Mouse (Mus musculus): Measurements from ENCODE around the gene Pla1a.

Gene Pla1a

DNA sequence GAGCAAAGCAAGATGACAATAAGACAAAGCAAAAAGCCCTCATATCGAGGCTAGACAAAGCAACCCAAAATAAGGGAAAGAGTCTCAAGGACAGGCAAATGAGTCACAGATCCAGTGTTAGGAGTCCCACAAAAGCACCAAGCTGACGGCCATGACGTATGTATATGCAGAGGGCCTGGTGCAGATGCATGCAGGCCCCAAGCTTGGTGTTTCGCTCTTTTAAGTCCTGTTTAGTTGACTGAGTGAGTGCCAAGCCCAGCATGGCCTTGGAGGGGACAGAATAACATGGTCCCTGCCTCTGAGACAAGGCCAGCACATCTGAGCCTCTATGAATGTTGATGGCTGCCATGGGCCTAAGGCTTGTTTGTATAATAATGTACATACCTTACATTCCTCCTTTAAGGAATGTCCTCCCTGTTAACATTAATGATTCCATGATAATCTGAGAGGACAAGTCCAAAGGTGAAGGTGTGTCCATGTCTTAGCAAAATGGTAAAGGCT is 1.4 kb upstream of the Pla1a start:
- in situ Hi-C loops (cut with MboI, MseI), result no loop called here

DNA sequence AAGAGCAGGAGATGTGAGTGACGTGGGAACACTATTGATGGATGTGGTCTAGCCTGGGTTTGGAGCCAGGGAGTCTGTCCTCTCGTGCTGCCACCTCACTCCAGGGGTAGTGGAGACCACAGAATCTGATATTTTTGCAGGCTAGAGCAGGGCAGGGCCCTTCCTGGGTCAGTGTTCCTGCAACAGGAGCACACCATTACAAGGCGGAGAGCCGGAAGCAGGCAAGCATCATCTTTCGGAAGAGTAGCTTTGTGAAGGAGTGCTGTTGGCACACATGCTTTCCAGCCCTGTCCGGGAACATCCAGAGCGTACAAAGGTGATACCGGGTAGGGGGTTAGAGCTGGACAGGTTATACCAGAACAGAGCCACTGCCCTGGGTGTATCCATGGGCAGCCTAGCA is 569 bp upstream of the Pla1a start:
- in situ Hi-C loops (cut with MboI, MseI), result no loop called here

DNA sequence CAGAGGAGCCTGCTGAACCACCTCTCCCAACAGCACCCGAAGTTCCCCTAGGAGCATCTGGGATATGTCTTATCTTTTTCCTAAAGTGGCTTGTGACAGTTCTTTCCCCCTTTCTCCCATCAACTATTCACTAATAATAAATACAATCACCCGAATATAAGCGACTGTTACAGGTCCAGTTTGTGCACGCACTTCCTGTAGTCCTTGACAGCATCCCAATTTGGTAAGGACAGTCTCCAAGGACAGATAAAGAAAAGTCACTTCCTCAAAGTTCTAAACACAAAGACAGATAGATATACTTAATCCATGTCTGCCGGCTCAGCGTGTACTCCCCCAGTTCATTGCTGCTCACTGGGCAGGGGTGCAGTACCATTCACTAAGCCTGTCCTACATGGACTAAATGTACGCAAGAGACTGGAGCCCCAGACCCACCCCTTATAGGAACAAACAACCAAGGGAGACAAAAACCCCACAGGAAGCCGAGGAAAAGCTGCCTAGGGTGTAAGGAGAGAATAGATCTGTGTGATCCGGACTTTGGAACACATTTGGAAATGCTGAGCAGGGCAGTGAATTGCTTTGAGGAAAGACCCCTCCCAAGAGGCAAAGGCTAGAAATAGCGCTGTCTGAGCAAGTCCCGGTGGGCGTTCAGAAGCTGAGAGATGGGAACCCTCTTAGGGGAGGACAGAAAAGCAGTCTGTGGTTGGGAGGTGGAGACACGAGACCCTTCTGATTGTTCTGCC is 1.3 kb downstream of the Pla1a start:
- in situ Hi-C loops (cut with MboI, MseI), result no loop called here

DNA sequence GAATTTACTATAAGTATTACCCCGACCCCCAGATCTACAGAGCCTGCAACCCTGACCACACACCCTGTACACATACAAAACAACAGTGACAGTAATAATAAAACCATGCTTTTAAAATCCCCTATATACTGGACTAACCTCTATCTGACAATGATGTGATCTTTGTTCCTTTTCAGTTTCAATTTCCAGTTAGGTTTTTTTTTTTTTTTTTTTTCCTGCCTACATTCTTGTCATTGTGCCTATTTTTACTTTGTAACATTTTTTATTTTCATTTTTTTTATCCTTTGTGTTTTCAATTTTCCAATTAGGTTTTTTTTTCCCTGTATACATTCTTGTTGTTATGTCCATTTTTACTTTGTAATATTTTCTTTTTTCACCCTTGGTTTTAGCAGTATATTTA is 7.1 kb downstream of the Pla1a start:
- in situ Hi-C loops (cut with MboI, MseI), result loop anchor here (5.0 kb wide), 1 partner anchor 58 kb away; no protein-coding TSS in a partner anchor

DNA sequence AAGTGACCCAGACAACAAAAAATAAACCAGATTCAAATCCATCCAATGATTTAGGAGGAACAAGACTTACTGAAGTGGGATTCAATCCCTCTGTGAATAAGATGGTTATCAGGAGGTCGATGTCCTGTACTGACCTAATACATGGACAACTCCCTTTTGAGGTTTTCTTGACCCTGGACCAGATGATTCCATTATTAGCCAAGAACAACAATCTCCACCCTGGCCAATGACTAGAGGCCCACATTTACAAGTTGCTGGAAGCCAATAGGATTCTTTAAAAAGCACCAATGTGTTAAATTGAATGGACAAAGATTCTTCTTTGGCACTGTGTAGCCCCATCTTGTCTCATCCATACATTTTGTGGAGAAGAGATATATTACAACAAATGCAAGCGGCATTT is 7.6 kb downstream of the Pla1a start:
- in situ Hi-C loops (cut with MboI, MseI), result loop anchor here (5.0 kb wide), 1 partner anchor 58 kb away; no protein-coding TSS in a partner anchor

DNA sequence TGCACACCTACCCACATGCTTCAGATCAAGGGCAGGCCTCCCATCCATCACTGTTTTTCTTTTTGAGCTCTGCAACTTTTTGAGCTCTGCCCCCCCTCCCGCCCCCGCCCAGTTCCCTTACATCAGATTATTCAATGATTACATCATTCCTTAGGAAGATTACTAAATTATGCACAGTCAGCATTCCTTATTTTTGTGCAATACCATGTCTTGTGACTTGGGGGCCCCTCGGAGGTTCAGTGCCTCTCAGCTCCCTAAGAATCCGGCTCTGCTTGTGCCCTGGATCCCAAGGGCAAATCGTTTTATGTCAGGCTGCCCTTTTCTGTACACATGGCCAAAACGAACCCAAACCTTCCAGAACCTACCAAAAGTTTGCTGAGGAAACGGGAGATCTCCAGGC is 18.0 kb downstream of the Pla1a start:
- in situ Hi-C loops (cut with MboI, MseI), result loop anchor here (5.0 kb wide), 1 partner anchor 32 kb away; no protein-coding TSS in a partner anchor

DNA sequence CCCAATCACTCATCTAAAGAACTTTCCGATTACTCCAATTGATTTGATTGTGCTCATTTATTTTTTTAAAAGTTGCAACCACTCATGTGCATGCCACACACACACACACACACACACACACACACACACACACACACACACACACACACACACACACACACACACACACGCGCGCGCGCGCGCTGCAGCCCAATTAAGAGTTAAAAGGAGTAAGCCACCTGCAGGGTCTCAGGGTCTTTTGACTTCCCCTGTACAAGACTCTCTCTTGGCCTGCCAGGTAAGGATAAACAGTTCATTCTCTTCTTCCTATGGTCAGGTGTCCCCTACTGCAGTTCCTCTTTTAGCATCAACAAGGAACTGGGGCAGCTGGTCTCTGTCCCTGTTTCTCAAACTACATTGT is 24.5 kb downstream of the Pla1a start:
- in situ Hi-C loops (cut with MboI, MseI), result no loop called here

DNA sequence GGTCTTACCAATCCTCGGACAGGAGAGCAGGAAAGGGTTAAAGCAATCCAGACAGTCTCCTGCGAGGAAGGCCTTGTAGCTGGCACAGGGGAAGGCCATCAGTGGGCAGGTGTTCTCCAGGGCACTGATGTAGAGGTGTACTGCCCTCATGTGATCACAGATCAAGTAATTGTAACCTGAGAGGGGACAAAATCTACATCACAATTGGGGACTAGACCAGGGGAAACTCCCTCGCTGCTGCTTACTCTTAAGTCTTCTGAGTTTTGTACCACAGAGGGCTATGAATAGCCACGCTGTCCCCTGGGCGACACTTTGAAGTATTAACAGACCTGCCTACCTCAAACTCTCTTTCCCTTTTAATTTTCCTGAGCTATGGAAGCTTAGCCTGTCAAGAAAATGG is 25.4 kb downstream of the Pla1a start:
- in situ Hi-C loops (cut with MboI, MseI), result no loop called here

DNA sequence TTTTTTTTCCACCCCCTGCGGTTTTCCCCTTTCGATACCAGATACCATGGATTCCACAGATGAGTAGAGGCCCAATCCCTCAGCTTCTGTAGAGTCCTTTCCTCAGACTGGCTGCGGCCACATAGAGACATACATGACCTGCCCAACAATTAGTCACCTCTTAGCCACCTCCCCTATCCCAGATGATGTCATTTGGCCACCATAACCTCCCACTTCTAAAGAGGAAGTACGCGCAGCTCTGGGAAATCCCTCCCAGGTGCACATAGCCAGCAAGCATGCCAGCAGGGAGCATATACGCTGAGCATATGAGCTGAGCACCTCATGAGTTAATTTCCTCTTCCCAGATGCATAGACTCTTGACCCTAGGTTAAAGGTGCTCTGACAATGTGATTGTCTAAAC is 26.2 kb downstream of the Pla1a start:
- in situ Hi-C loops (cut with MboI, MseI), result no loop called here

DNA sequence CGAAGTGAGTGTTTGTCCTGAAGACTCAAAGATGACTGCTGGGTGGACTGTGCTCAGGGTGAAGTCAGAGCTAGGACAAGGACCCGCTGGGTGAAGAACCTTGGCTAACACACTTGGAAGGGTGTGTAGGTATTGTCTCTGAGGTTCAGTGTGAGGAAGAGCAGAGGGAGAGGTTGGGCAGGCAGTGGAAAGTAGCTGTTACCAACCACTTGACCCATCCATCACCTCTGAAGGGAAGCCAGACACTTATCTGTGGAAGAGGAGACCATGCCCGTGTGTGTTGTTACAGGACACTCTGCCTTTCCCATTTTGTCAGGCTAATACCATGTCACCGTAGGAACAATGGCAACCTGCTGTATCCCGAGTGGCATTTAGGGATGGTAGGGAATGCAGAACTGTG is 26.7 kb downstream of the Pla1a start:
- in situ Hi-C loops (cut with MboI, MseI), result no loop called here

DNA sequence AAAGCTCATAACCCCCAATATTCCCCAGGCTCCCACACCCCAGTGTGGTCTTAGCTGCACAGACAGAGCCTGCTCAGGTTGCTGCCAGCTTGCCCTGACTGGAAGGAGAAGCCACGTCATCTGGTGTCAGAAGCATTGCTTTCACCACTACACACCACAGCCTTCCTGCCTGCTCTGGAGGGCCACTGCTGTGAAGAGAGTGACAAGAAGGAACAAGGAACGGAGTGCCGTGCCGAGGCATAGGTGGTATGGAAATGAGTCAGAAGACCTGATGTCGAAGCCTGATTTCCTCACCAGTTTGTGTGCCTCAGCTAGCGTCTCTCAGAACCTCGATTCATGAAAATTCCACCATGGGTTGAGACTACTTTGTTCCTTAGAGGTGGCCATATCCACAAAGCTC is 29.3 kb downstream of the Pla1a start:
- in situ Hi-C loops (cut with MboI, MseI), result no loop called here

DNA sequence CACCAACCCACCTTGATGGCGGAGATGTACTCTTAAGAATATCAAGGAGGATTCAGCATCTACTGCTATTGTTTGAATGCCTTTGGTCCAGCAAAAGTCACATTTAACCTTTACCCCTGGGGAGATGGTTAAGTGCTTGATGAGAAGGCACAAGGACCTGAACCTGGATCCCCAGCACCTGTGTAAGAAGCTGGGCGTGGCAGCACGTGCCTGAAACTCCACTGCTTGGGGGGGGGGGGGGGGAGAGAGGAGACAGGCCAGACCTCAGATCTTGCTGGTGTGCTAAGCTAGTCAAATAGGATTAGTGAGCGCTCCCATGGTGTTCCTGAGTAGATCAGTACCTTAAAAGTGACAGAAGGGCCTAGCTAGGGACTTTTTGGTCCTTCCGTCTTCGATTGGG is 31.5 kb downstream of the Pla1a start:
- in situ Hi-C loops (cut with MboI, MseI), result no loop called here

DNA sequence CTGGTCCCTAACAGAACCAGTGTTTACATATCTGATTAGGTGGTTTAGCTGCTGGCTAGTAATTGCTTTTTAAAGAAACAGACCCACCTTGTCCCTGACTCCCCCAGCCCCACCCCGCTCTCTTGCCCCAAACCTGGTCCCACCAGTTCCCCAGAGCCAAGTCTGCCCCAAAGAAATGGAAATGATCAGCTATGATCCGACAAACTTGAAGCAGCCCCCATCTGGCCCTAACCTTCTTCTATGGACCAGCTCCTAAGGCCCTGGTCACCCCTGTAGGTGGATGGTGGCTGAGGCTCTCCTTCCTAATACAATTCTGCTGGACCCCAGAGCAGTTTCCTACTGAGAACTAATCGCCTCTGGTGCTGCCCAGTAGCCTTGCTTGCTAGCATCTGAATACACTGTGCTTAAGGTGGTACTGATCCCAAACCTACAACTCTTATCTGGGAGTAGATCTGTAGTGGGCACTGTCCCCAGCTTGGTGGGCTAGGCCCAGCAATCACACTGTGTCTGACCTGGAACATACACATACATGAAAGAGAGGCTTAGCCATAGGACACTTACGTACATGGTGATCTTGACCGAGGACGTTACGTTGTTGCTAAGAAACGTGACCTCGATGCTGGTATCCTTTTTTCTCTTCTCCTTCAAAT is 32.5 kb downstream of the Pla1a start:
- in situ Hi-C loops (cut with MboI, MseI), result no loop called here

DNA sequence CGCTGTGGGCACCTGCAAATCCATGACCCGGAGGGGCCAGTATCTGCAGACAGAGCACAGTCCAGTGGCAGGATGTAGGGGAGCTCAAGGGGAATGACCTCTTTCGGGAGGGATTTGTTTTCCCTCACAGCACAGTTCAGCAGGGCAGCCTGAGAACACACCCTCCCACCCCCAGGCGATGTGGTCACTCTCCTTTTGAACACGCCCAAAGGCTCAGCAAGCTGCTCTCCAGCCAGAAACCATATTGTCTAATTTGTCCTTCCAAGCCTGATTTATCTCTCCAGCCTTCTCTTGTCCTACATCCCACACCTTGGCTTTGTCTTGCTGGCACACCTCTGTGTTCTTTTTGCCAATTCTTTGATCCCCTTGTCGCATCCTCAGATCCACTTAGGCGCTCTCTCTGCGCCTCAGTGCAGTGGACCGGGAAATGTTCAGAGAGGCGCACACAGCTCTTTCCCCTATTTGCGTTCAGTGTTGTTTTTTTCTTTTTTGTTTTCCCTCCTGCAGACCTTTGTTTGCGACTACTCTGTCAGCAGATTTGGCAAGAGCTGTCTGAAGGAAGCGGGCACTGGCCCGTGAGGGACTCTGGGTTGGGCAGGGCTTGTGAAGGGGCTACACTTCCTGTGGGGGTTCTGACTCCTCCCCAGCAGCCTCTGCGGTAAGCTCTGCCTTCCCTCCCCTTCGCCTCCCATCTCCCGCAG is 33.3 kb downstream of the Pla1a start:
- in situ Hi-C loops (cut with MboI, MseI), result no loop called here

DNA sequence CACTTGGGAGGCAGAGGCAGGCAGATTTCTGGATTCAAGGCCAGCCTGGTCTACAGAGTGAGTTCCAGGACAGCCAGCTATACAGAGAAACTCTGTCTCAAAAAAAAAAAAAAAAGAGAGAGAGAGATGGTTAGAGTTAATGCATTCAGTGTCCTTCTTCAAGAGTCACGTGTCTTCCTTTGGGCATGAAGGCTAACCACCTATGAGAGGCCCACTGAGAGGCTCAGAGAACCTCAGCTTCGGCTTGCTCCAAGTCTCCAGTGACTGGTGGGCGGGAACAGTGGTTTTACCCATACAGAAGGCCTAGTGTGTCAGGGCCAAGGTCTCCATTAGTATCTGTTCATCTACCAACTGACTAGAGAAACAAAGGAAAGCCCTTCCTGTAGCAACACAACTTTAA is 33.9 kb downstream of the Pla1a start:
- in situ Hi-C loops (cut with MboI, MseI), result no loop called here

DNA sequence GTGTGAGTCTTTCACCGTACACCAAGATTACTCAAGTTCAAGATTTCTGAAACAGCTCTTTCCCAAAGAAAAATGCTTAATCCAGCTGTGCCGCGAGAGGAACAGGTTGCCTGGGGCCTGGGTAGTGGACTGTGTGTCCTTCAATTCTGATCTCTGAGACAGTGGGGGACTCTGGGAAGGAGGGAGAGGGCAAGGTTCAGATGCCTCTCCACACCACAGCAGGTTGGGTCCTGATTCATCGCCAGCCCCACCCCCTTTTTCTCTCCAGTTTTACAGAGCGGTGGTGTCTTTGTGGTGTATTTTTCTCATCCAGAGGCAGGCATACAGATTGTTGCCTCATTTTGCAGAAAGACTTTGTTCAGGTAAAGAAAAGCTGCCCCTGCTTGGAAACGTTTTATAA is 34.7 kb downstream of the Pla1a start:
- in situ Hi-C loops (cut with MboI, MseI), result no loop called here

DNA sequence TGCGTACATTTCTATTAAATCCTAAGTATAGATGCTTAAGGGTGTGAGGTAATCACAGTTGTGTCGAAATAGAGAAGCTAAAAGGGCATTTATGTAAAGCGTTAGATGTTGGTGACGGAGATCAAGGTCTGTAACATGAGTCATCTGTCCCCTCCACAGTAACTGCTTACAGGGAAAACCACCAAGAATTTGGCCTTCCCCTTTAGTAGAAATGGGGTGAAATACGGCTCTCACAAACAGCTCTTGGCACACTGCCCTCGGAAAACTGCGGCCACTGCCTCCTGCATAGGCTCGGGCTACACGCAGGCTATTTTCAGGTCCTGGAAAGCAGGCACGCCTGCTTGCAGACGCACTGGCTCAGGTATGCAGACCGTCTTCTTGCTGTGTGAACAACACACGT is 36.8 kb downstream of the Pla1a start:
- in situ Hi-C loops (cut with MboI, MseI), result no loop called here

DNA sequence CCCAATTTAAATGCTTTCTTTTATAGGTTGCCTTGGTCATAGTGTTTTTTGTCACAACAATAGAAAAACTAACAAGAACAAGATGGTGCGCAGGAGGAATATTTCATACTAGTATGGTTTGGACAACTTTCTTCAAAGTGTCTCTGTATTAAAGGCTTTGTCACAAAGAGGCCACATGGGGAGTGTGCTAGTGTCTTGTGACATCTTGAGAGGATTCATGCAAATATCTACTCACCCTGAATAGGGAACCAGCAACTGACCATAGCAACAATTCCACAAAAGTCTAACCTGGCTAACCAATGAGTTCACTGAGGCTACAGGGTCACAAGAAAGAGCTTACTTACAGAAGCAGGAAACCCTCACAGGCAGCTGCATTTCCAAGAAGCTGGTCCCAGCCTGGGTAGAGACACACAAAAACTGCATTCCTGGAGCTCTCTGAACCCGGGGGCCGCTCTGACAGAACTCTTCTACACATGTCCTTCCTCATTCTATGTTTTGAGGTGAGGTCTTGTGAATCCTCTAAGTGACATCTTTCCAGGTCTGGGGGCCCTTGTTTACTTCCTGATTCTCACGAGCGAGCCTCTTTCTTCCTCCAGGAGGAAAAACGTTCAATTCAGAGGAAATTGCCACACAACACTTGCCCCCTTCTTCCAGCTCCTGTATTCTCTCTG is 37.8 kb downstream of the Pla1a start:
- in situ Hi-C loops (cut with MboI, MseI), result no loop called here

DNA sequence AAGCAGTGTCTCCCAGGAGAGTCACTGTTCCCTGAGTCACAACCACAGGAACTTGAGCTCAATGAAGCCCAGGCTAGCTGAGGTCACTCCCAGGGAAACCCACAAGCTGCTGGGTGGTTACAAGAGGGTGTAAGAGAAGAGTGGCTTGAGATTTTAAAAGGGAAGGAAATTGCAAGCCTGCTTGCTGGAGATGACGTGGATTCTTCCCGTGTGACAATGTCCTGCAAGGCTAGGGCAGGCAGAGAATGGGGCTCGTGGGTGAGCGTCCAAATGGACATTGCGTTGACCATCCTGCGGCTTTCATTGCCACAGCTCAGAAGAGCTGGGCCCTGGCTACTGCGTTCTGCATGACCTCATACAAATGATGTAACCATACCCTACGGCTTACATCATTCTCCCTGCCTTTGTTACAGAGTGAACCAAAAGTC is 38.7 kb downstream of the Pla1a start:
- in situ Hi-C loops (cut with MboI, MseI), result no loop called here

DNA sequence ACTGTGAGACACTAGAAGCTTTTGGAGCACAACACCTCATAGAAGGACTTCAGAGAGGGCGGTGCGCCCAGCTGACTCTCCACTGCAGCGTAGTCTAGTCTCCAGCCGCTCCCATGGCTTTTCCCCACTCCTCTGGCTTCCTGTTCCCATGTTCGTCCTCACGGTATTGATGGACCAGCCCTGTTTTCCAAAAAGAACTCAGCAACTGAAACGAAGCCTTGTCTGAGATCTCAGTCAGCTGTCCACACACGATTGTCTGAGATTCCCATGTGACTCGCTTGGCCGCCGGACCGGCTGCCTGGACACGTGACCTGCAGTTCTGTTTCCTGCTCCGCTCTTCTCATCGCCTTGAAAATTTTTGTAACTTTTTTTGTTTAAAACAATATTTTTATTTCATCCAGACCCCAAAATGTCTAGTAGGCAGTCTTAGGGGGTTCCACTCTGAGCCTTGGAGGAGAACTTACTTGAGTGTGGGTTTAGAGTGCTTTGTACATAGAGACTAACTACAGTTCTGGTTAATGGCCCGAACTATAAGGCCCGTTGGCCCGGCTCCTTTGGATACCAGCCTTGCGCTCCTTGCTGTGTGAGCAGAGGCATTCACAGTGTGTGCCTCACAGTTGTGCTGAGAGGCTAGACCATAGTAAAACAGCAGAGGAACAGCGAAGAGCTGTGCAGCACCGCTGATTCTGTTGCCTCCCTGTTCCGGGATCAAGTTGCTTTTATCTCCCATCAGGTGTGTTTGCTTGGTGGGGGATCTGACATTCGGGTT is 40.6 kb downstream of the Pla1a start:
- in situ Hi-C loops (cut with MboI, MseI), result no loop called here

DNA sequence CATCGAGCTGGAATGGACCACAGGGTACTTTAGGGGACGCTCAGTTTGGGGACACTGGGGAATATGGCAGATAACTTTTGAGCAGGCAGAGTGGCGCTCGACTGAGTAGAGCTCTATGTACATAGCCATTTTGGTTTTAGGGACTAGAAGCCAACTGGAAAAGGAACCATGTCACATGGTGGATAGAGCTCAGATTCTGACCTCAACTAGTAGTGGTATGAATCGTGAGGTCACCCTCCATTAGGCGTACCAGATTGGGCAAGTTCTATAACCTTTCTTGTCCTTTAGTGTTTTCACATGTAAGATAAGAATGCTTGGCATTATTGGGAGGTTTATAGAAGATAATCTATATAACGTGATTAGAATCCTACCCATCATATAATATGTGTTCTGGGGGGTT is 42.6 kb downstream of the Pla1a start:
- in situ Hi-C loops (cut with MboI, MseI), result no loop called here
